Mouse (Mus musculus) C2C12 (cell line): ENCODE data around the gene Ganc.

Experiments used
- CEBPB ChIP-seq: IDR thresholded peaks from one replicate; pipeline ENCODE4 v1.6.1; 2011; ENCODE audit warnings: low read depth, mild to moderate bottlenecking, control low read depth, moderate library complexity
- CTCF ChIP-seq: IDR thresholded peaks from one replicate; pipeline ENCODE4 v1.5.1; 2011; ENCODE audit not compliant: control insufficient read depth, insufficient read depth, insufficient read length
- FOSL1 ChIP-seq: IDR thresholded peaks from one replicate; pipeline ENCODE4 v1.8.0; 2011; ENCODE audit warnings: mild to moderate bottlenecking, low read length; ENCODE audit not compliant: poor library complexity, insufficient read depth, severe bottlenecking
- MYOD1 ChIP-seq: IDR thresholded peaks from one replicate; pipeline ENCODE4 v1.6.1; 2011; ENCODE audit warnings: low read depth; ENCODE audit not compliant: control insufficient read depth, insufficient read length
- MYOG ChIP-seq: IDR thresholded peaks from one replicate; pipeline ENCODE4 v1.6.1; 2011; ENCODE audit not compliant: control insufficient read depth, insufficient read length; ENCODE audit errors: extremely low read depth
- USF1 ChIP-seq: IDR thresholded peaks from one replicate; pipeline ENCODE4 v1.6.1; 2011; ENCODE audit warnings: low read depth, mild to moderate bottlenecking, control low read depth, moderate library complexity

DNA sequence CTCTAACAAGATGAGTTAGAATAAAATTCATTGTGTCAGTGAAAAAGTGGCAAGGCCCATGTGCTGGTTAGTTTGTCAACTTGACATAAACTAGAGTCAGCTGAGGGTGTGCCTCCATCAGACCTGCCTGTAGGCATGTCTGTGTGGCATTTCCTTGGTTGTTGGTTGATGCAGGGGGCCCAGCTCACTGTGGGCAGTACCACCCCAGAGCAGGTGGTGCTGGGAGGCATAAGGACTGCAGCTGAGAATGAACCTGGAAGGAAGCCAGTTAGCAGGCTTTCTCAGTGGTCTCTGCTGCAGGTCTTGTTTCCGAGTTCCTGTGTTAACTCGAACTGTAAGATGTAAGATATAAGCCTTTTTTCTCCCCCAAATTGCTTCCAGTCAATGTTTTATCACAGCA is 51.3 kb downstream of the Ganc start:
- TF ChIP-seq USF1 (no peak), CTCF (no peak), MYOG (no peak), MYOD1 (no peak), CEBPB (no peak), FOSL1 (no peak)
